Mouse (Mus musculus): Measurements from ENCODE around the gene Inafm1.
"Not testable (repeated sequence)": the region's sequence is repeated elsewhere in the genome, so short reads cannot be mapped to it uniquely, and the experiment has no call there.

The Inafm1 gene

GRCm38 (mm10) chr7:16296766-16297390 lies 23.5 kb upstream of the Inafm1 start:
- peak; percentile 87 for DNase-seq

GRCm38 (mm10) chr7:16296146-16296545 lies 22.7 kb upstream of the Inafm1 start:
- DNase-seq: no peak

- peak; percentile 78 for DNase-seq
Measured at GRCm38 (mm10) chr7:16295321-16295900, 22.0 kb upstream of the Inafm1 start.

- DNase-seq: peak; percentile 94
Measured at GRCm38 (mm10) chr7:16294837-16295236, 21.4 kb upstream of the Inafm1 start.

- no peak for DNase-seq
Measured at GRCm38 (mm10) chr7:16294346-16294745, 20.9 kb upstream of the Inafm1 start.

DNA sequence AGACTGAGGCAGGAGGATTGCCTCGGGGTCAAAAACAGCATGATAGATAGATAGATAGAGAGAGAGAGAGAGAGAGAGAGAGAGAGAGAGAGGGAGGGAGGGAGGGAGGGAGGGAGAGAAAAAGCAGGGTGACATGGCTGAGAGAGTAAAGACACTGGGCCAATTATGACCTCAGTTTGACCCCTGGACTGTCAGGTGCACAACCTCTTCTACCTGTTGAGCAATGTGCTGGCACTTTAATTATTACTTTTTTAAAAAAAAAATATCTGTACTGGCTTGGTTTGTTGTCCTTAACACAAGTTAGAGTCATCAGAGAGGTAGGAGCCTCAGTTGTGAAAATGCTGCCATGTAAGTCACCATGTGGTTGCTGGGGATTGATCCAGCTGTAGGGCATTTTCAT lies 14.4 kb upstream of the Inafm1 start:
- no peak for DNase-seq

DNA sequence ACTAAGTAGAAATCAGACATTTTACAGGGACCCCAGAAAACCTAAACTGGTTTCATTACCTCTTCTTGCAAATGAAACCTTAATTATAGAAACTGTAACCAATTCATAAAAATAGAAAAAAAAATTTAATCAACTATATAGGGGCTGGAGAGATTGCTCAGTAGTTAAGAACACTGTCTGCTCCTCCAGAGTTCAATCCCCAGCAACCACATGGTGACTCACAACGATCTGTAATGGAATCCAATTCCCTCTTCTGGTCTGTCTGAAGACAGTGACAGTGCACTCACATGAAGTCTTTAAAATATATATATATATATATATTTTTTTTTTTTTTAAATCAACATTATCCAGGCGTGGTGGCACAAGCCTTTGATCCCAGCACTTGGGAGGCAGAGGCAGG lies 13.6 kb upstream of the Inafm1 start:
- no peak for DNase-seq

DNA sequence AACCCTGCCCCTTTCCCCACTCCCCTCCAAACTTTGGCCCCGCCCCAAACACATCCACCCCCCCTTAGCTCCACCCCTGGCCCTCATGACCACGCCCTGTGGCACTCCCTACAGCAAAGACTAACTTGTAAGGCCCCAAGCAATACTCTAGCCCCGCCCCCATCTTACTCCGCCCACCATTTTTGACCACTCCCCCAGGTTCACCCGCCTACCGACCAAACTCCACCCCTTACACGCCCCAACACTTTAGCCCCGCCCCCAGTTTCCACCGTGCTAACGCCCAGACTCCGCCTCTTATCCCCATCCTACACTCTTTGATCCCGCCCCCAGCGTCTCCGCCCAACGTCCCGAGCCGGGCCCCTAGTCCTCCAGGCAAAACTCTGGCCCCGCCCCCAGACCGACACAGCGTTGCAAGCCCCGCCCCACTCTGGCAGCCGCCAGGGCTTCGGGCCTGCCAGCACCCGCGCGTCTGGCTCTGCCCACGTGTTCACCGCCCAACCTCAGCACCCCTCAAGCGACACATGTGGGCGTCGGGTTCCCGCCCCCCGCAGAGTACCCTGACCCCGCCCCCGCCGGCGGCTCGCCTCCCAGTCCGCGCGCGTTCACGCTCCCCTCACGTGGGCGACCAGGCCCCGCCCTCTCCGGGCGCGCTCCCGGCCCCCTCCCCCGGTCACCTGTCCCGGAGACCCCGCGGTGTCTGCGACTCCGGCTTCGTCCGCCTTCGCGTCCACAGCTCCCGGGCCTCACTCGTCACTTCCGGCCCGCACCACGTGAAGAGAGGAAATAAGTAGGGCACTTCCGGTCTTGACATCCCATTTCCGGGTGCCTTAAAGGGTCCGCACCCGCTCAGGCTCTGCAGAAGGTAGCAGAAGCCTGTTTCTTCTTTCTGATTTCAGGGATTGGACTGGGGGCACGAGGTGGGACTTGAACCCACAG lies 12.9 kb upstream of the Inafm1 start, which contains the start of gene Ccdc9:
Gene Ccdc9 (minus strand): TSS at position 770 of the 936 bp plus-strand sequence.
- DNase-seq: peak; percentile 98

- peak; percentile 59 for DNase-seq
Measured at GRCm38 (mm10) chr7:16285450-16286025, 12.1 kb upstream of the Inafm1 start.

DNA sequence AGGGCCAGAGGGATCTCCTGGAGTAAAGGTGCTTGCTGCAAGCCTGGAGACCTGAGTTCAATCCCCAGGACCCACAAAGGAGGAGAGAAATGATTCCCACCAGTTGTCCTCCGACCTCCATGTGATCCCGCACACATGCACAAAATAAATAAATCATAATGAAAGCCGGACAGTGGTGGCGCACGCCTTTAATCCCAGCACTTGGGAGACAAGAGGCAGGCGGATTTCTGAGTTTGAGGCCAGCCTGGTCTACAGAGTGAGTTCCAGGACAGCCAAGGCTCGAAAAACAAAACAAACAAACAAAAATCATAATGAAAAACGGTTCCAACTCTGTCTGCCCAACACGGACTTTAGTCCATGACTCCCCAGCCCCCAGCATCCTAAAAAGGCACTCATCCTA lies 11.5 kb upstream of the Inafm1 start:
- no peak for DNase-seq

DNA sequence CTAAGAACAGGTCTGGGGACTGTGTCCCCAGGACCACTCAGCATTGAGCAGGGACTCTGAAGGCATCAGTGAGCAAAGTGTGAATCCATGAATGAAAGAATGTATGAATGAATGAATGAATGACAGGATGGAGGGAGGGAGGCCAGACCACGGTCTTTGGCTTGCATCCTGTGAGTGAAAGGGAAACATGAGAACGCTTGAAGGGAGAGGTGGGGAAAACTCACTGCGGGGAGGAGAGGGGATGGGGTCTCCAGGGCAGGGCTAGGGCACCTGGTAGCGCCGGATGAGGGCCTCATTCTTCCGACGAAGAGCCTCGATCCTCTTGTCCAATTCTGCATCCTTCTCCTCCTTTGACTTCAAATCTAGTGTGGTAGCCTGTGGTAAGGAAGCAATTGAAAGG lies 10.6 kb upstream of the Inafm1 start:
- DNase-seq: no peak

DNA sequence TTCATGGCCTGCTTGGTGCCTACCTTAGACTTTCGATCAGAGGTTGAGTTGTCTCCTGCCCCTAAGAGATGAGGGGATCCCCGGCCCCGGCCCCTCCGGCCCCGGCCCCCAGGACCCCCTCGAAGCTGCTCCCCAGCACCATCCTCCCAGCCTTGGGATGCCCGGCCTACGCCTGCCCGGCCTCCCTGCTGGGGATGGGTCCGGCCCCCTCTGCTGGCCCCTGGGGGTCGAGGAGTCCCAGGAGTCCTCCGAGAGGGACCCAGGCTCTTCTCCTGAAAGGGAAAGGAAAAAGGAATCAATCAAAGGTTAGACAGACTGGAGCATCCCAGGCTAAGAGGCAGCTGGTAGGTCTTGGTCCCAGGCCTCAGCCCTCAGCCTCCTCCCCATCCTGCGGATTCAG lies 8.9 kb upstream of the Inafm1 start:
- no peak for DNase-seq

DNA sequence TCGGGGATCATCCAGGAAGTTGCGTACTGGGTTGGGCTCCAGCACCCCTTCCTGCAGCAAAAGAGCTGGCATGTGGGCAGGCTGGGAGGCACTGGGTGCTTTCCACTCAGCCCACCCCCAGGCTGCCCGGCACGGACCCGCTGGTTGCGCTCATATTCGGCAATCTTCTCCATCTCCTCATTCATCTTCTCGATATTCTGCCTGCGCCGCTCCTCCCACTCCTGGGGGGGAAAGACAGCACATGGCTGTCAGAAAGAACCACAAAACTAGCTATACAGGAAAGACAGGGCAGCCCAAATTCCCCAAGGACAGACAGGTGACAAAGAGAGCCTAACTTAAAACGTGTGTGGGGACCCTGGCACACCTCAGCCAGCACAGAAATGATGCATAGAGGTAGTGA lies 7.3 kb upstream of the Inafm1 start:
- DNase-seq: no peak

- no peak for DNase-seq
Measured at GRCm38 (mm10) chr7:16274922-16275890, 1.8 kb upstream of the Inafm1 start.

GRCm38 (mm10) chr7:16273766-16274140 lies 336 bp upstream of the Inafm1 start:
- DNase-seq: peak; percentile 72

DNA sequence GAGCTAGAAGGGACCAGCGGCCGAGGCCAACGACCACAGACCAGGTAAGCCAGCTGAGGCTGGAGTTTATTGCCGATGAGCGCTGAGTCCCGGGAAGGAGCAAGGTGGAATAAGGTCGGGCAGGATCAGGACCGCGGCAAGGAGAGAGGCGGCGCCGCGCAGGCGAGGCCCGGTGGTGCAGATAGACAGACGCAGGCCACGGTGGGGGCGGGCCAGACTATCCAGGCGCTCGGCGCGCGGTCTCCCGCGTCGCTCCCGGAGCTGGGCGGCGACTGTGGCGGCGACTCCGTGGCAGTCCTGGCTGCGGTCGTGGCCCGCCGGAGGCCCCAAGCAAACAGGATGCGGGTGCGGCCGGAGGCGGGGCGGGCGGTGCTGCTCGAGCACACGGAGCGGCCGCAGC lies 736 bp downstream of the Inafm1 start:
- DNase-seq: peak; percentile 78

DNA sequence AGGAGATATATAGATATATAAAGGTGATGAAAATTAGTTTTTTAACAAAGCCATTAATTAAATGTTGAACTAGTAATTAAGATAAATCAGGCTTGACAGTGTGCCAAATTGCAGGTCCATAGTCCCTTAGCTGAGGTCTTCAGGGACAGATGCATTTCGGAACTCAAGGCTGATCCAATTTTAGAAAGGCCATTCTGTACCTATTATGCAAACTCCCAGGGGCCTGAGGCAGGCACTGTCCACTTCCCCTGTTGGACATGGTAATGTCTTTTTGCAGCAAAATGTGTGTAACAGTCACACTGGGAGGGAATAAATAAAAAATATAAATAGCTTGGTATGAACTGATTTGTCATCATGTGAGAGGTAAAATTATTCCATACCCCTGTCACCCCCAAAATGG lies 2.3 kb downstream of the Inafm1 start:
- DNase-seq: no peak

- not testable (repeated sequence) for DNase-seq
Measured at GRCm38 (mm10) chr7:16266593-16266992, 6.8 kb downstream of the Inafm1 start.

DNA sequence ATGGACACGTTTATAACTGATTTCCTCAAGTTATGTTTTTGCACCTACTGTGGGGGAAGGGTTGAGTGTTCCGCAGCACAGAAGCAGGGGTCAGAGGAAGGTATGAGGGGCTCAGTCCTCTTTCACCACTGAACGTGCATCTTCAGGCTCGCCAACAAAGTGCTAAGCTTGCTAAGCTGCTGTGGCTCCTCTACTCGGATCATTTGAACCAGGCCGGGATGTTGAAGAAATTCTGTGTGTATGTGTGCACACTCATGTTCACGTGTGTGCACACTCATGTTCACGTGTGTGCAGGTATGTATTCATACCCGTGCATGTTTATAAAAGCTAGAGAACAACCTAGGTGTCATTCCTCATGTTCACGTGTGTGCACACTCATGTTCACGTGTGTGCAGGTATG lies 7.6 kb downstream of the Inafm1 start:
- no peak for DNase-seq

- no peak for DNase-seq
Measured at GRCm38 (mm10) chr7:16263843-16264242, 9.6 kb downstream of the Inafm1 start.

GRCm38 (mm10) chr7:16263015-16263787 lies 10.2 kb downstream of the Inafm1 start:
- peak; percentile 73 for DNase-seq

Data from cerebellum, adult 11 months (tissue).